Mouse (Mus musculus) heart, postnatal 0 days (tissue): ENCODE results near the gene Vwa7. TPM values are rescaled to one million over a fixed set of nuclear protein-coding genes. Genes with fewer than 3 reads are reported as not detected.

ENCODE experiments used
- ATAC-seq: fragments of 200-750 bp; cut with Nextera tagmentation; 2 replicates; pipeline ENCODE4 v1.8.0; 2017; ENCODE audit warnings: low read depth, moderate number of reproducible peaks, moderate library complexity; ENCODE audit not compliant: insufficient read depth
- DNase-seq: peaks from one replicate; pipeline ENCODE4 v3.0.0-alpha.2; 2016; ENCODE audit warnings: low spot score
- H3K27ac ChIP-seq: fragments of 300-500 bp; sonication (generic); 2 replicates; pipeline ENCODE4 v1.5.1; 2014; ENCODE audit warnings: low read depth, mild to moderate bottlenecking
- H3K27me3 ChIP-seq: fragments of 300-500 bp; sonication (generic); 2 replicates; pipeline ENCODE4 v1.6.1; 2014; ENCODE audit warnings: low read length, mixed read lengths; ENCODE audit not compliant: control insufficient read depth, insufficient read depth
- H3K36me3 ChIP-seq: fragments of 300-500 bp; sonication (generic); replicated peaks from 2 replicates; pipeline ENCODE4 v1.6.1; 2014; ENCODE audit warnings: low read length, mixed read lengths; ENCODE audit not compliant: control insufficient read depth, insufficient read depth
- H3K4me1 ChIP-seq: fragments of 300-500 bp; sonication (generic); 2 replicates; pipeline ENCODE4 v1.6.1; 2014; ENCODE audit warnings: antibody characterized with exemption; ENCODE audit not compliant: control insufficient read depth, insufficient read depth
- H3K4me2 ChIP-seq: fragments of 300-500 bp; sonication (generic); 2 replicates; pipeline ENCODE4 v1.6.1; 2014; ENCODE audit warnings: low read depth, mild to moderate bottlenecking, low read length, moderate library complexity
- H3K4me3 ChIP-seq: fragments of 300-500 bp; sonication (generic); 2 replicates; pipeline ENCODE4 v1.5.1; 2014; ENCODE audit warnings: low read depth, low read length
- H3K9ac ChIP-seq: fragments of 300-500 bp; sonication (generic); replicated peaks from 2 replicates; pipeline ENCODE4 v1.6.1; 2014; ENCODE audit warnings: low read depth, low read length, mixed read lengths
- H3K9me3 ChIP-seq: fragments of 300-500 bp; sonication (generic); replicated peaks from 2 replicates; pipeline ENCODE4 v1.6.1; 2016; ENCODE audit warnings: low read length; ENCODE audit not compliant: control insufficient read depth
- CTCF ChIP-seq: IDR thresholded peaks from 2 replicates; pipeline ENCODE4 v1.5.1; 2016; ENCODE audit warnings: antibody characterized with exemption, control low read depth, low read depth
- EP300 ChIP-seq: IDR thresholded peaks from 2 replicates; pipeline ENCODE4 v1.6.1; 2016; ENCODE audit warnings: antibody characterized with exemption, low read depth
- WGBS: fragments of 180-500 bp; shearing (Covaris S2); extraction: QIAGEN DNeasy Blood & Tissue Kit; methylation state at CpG from one replicate; pipeline ENCODE4 v1.1.7; 2014; 5-methylcytosine and 5-hydroxymethylcytosine counted together
- polyA plus RNA-seq: library from polyadenylated mRNA; unstranded; fragments of >200 nt; fragmentation: Nextera tagmentation; extraction: Ambion mirVana; gene quantifications from 2 replicates; pipeline ENCODE4 v1.2.1, GENCODE M21; 2015
- total RNA-seq: library from RNA; depleted of rRNA; stranded (reverse); fragments of >200 nt; gene quantifications from 2 replicates; pipeline ENCODE4 v1.2.3, GENCODE M21; 2014; ENCODE audit warnings: low replicate concordance

Vwa7 gene
- total and polyA plus RNA-seq, 2 experiments from 2014 or later: 0.63 to 0.92 TPM

GRCm38 (mm10) chr17:35027277-35028068 lies 11.1 kb downstream of the Vwa7 start, which contains the start of gene Sapcd1:
Gene Sapcd1 (minus strand): TSS chr17:35028016.
- 42% methylated on average over 13 of the region's 13 CpGs for WGBS
- TF ChIP-seq CTCF (no peak), EP300 (no peak)
- Histone ChIP-seq H3K27ac (no peak within 1 kb of the TSS), H3K4me3 (no peak within 1 kb of the TSS), H3K4me2 (no peak within 1 kb of the TSS), H3K9me3 (no peaks in the 10 kb centered on the region), H3K4me1 (no peaks in the 10 kb centered on the region), H3K27me3 (0 out of 2 replicates have a peak, but pooled peaks cover 3% of the 10 kb centered on the region), H3K36me3 (no peaks in the 10 kb centered on the region), H3K9ac (no peak within 1 kb of the TSS)
- ATAC-seq: no peak; the same call in 1 of the 2 replicates
- no peak for DNase-seq

GRCm38 (mm10) chr17:35028315-35028714 lies 11.9 kb downstream of the Vwa7 start:
- Histone ChIP-seq H3K4me1 (no peaks in the 10 kb centered on the region), H3K4me2 (no peak overlapping the region), H3K9ac (no peak overlapping the region), H3K36me3 (no peaks in the 10 kb centered on the region), H3K27ac (no peak overlapping the region), H3K9me3 (no peaks in the 10 kb centered on the region), H3K27me3 (0 out of 2 replicates have a peak, but pooled peaks cover 3% of the 10 kb centered on the region), H3K4me3 (no peak overlapping the region)
- TF ChIP-seq CTCF (no peak), EP300 (no peak)
- 62% methylated on average over 2 of the region's 2 CpGs for WGBS
- ATAC-seq (no peak), DNase-seq (no peak)

GRCm38 (mm10) chr17:35029691-35030532 lies 13.5 kb downstream of the Vwa7 start:
- Histone ChIP-seq H3K27me3 (0 out of 2 replicates have a peak, but pooled peaks cover 3% of the 10 kb centered on the region), H3K9me3 (no peaks in the 10 kb centered on the region), H3K36me3 (no peaks in the 10 kb centered on the region), H3K9ac (no peak overlapping the region), H3K4me1 (no peaks in the 10 kb centered on the region), H3K27ac (no peak overlapping the region), H3K4me3 (no peak overlapping the region), H3K4me2 (peak overlapping the region; percentile 14; the same call in 1 of the 2 replicates)
- DNase-seq (no peak), ATAC-seq (no peak)
- TF ChIP-seq EP300 (no peak), CTCF (peak; percentile 56)
- 44% methylated on average over 19 of the region's 19 CpGs for WGBS

- H3K4me3 ChIP-seq: no peak overlapping the region
- no peak overlapping the region for H3K27ac ChIP-seq
- no peak overlapping the region for H3K4me2 ChIP-seq
- H3K27me3 ChIP-seq: no peaks in the 10 kb centered on the region
- WGBS: 90% methylated on average over 11 of the region's 11 CpGs
- no peak for TF ChIP-seq EP300
- no peak for TF ChIP-seq CTCF
- no peak for DNase-seq
- no peaks in the 10 kb centered on the region for H3K9me3 ChIP-seq
- no peak for ATAC-seq
- H3K4me1 ChIP-seq: no peaks in the 10 kb centered on the region
- no peak overlapping the region for H3K9ac ChIP-seq
- H3K36me3 ChIP-seq: no peaks in the 10 kb centered on the region
Observed at GRCm38 (mm10) chr17:35031272-35031671, 14.9 kb downstream of the Vwa7 start.

- no peak overlapping the region for H3K9ac ChIP-seq
- TF ChIP-seq EP300 (no peak), CTCF (no peak)
- H3K4me2 ChIP-seq: no peak overlapping the region
- no peaks in the 10 kb centered on the region for H3K4me1 ChIP-seq
- no peak overlapping the region for H3K4me3 ChIP-seq
- 77% methylated on average over 7 of the region's 7 CpGs for WGBS
- ATAC-seq (no peak), DNase-seq (no peak)
- H3K27ac ChIP-seq: no peak overlapping the region
- H3K27me3 ChIP-seq: no peaks in the 10 kb centered on the region
- H3K36me3 ChIP-seq: no peaks in the 10 kb centered on the region
- no peaks in the 10 kb centered on the region for H3K9me3 ChIP-seq
Observed at GRCm38 (mm10) chr17:35031880-35032279, 15.5 kb downstream of the Vwa7 start.
